Mouse (Mus musculus) myocyte (in vitro differentiated cells): ENCODE results near the gene Cog2. TPM values are rescaled to one million over a fixed set of nuclear protein-coding genes. Genes with fewer than 3 reads are reported as not detected.

Experiments
- H3K27me3 ChIP-seq: one replicate; pipeline ENCODE4 v1.6.1; 2011; ENCODE audit not compliant: control insufficient read depth, insufficient read depth, insufficient read length
- H3K36me3 ChIP-seq: one replicate; pipeline ENCODE4 v1.6.1; 2011; ENCODE audit not compliant: control insufficient read depth, insufficient read depth
- H3K4me2 ChIP-seq: one replicate; pipeline ENCODE4 v1.6.1; 2011; ENCODE audit warnings: low read depth, control low read depth
- H3K4me3 ChIP-seq: one replicate; pipeline ENCODE4 v1.5.1; 2011; ENCODE audit warnings: mild to moderate bottlenecking, control low read depth, moderate library complexity
- H3K79me2 ChIP-seq: one replicate; pipeline ENCODE4 v1.6.1; 2011; ENCODE audit not compliant: control insufficient read depth, insufficient read depth
- H3ac ChIP-seq: one replicate; pipeline ENCODE4 v1.6.1; 2011; ENCODE audit not compliant: control insufficient read depth, insufficient read length
- CEBPB ChIP-seq: IDR thresholded peaks from 2 replicates; pipeline ENCODE4 v1.6.1; 2011; ENCODE audit warnings: mild to moderate bottlenecking, moderate library complexity; ENCODE audit not compliant: poor library complexity, insufficient read depth, severe bottlenecking
- E2F4 ChIP-seq: IDR thresholded peaks from one replicate; pipeline ENCODE4 v1.6.1; 2011; ENCODE audit warnings: mild to moderate bottlenecking, control low read depth, moderate library complexity; ENCODE audit not compliant: insufficient read depth
- MAX ChIP-seq: IDR thresholded peaks from one replicate; pipeline ENCODE4 v1.6.1; 2011; ENCODE audit warnings: low read depth, mild to moderate bottlenecking, control low read depth
- MYOD1 ChIP-seq, 3 experiments: IDR thresholded peaks; one replicate each; pipeline ENCODE4 v1.6.1; 2011; ENCODE audit warnings: control low read depth in 2 of 3, low read depth in 2 of 3, mild to moderate bottlenecking in 2 of 3, moderate library complexity in 1 of 3; ENCODE audit not compliant: insufficient read length in 2 of 3, control insufficient read depth in 1 of 3
- MYOG ChIP-seq, 3 experiments: IDR thresholded peaks; one replicate each; pipeline ENCODE4 v1.6.1; 2011; ENCODE audit warnings: control low read depth in 2 of 3, low read depth in 2 of 3, mild to moderate bottlenecking in 2 of 3; ENCODE audit not compliant: insufficient read length in 2 of 3, control insufficient read depth in 1 of 3, insufficient read depth in 1 of 3
- POLR2A ChIP-seq: IDR thresholded peaks from one replicate; pipeline ENCODE4 v1.6.1; 2011; ENCODE audit warnings: low read depth, mild to moderate bottlenecking, control low read depth, moderate library complexity; ENCODE audit not compliant: insufficient read length
- POLR2AphosphoS2 ChIP-seq: IDR thresholded peaks from one replicate; pipeline ENCODE4 v1.6.1; 2011; ENCODE audit warnings: low read depth, control low read depth; ENCODE audit not compliant: insufficient read length
- REST ChIP-seq: IDR thresholded peaks from one replicate; pipeline ENCODE4 v1.6.1; 2011; ENCODE audit warnings: mild to moderate bottlenecking, control low read depth, moderate library complexity; ENCODE audit not compliant: insufficient read depth, insufficient read length
- SRF ChIP-seq: IDR thresholded peaks from one replicate; pipeline ENCODE4 v1.6.1; 2011; ENCODE audit warnings: low read depth; ENCODE audit not compliant: control insufficient read depth, insufficient read length
- TCF12 ChIP-seq: IDR thresholded peaks from one replicate; pipeline ENCODE4 v1.6.1; 2011; ENCODE audit warnings: mild to moderate bottlenecking, control low read depth; ENCODE audit not compliant: poor library complexity, insufficient read depth, severe bottlenecking
- TCF3 ChIP-seq: IDR thresholded peaks from one replicate; pipeline ENCODE4 v1.6.1; 2011; ENCODE audit warnings: low read depth, control low read depth; ENCODE audit not compliant: insufficient read length
- USF1 ChIP-seq: IDR thresholded peaks from one replicate; pipeline ENCODE4 v1.6.1; 2011; ENCODE audit warnings: low read depth, mild to moderate bottlenecking, control low read depth, moderate library complexity
- polyA plus RNA-seq: library from polyadenylated mRNA; unstranded; fragments of >200 nt; fragmentation: generic; extraction: Trizol; gene quantifications from one replicate; pipeline ENCODE4 v1.2.1, GENCODE M21; 2012; ENCODE audit warnings: missing spikeins

Cog2 gene
- polyA plus RNA-seq, 1 experiment: 26.3 TPM

DNA sequence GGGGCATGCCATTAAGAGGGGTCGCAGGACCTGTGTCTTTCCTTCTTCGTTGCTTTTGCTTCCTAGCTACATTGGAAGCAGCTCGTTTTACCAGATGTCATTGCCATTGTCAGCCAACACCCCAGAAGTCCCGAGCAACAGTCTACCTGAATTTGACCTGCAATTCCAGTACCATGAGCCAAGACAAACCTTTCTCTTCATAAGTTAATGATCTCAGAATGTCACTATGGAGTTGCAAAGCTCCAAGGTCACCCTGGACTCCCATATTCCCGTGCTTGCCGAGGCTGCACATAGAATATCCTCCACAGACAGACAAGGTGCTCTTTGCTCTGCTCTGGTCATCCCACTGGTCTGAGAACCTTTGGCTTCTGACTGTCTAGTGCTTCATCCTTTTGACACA is 46.6 kb downstream of the Cog2 start:
- no peak overlapping the region for H3K4me3 ChIP-seq
- H3K79me2 ChIP-seq: no peaks in the 10 kb centered on the region
- no peak overlapping the region for H3K4me2 ChIP-seq
- H3K27me3 ChIP-seq: peaks cover 53% of the 10 kb centered on the region
- no peaks in the 10 kb centered on the region for H3K36me3 ChIP-seq
- no peak overlapping the region for H3ac ChIP-seq
- no peak for TF ChIP-seq MYOG (IDR thresholded peaks at IDR 0.05; ENCODE audit: control insufficient read depth in 1 of 3, insufficient read depth in 1 of 3, insufficient read length in 2 of 3, low read depth in 2 of 3)
- TF ChIP-seq CEBPB: no peak
- no peak for TF ChIP-seq USF1
- TF ChIP-seq MAX: no peak
- TF ChIP-seq MYOD1 (IDR thresholded peaks at IDR 0.05; ENCODE audit: control insufficient read depth in 1 of 3, insufficient read length in 2 of 3, low read depth in 2 of 3): no peak
- TF ChIP-seq E2F4: no peak
- TF ChIP-seq SRF: no peak
- TF ChIP-seq POLR2A: no peak
- TF ChIP-seq POLR2AphosphoS2: no peak

DNA sequence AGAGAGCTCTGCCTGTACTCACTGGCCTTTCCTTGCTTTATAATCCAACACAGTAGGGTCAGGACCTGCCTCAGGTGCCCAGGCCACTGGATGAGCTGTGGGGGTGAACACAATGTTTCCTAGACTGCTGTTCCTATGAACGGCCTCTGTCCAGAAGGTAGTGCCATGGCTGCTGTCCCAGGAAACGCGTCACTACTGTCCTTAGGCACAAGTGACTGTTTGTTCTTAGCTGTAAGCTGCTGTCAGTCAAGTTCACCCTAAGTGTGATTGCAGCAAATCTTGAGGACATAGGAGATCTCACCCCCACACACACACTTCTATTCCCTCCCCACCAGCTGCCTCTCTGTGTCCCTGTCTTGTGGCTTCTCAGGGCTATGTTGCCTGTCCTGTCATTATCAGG is 47.0 kb downstream of the Cog2 start:
- Histone ChIP-seq H3K36me3 (no peaks in the 10 kb centered on the region), H3K27me3 (peaks cover 48% of the 10 kb centered on the region), H3K4me2 (no peak overlapping the region), H3K4me3 (no peak overlapping the region), H3K79me2 (no peaks in the 10 kb centered on the region), H3ac (no peak overlapping the region)
- TF ChIP-seq E2F4: no peak
- no peak for TF ChIP-seq CEBPB
- TF ChIP-seq TCF12: no peak
- TF ChIP-seq REST: no peak
- TF ChIP-seq POLR2A: no peak
- no peak for TF ChIP-seq MYOD1 (IDR thresholded peaks at IDR 0.05; ENCODE audit: control insufficient read depth in 1 of 3, insufficient read length in 2 of 3, low read depth in 2 of 3)
- no peak for TF ChIP-seq MYOG (IDR thresholded peaks at IDR 0.05; ENCODE audit: control insufficient read depth in 1 of 3, insufficient read depth in 1 of 3, insufficient read length in 2 of 3, low read depth in 2 of 3)
- no peak for TF ChIP-seq USF1
- TF ChIP-seq POLR2AphosphoS2: no peak
- TF ChIP-seq TCF3: no peak
- TF ChIP-seq SRF: no peak
- no peak for TF ChIP-seq MAX

DNA sequence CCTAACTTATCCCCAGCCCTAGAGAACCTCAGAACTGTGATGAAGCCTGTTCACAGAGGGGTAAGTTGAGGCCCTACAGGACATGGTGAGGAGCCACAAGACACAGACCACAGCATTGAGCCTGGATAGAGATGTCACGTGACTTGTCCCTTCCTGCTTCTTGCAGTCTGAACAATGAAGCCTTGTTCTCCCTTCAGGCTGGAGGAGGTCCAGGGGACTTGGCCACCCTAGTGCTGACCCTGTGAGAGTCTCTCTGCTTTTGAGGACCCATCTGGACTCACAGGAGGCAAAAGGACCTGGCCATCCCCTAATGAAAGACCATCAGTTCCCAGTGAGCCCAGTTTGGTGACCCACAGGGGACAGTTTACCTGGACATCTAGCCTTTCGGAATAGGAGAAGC is 48.5 kb downstream of the Cog2 start:
- H3K79me2 ChIP-seq: no peaks in the 10 kb centered on the region
- TF ChIP-seq TCF12 (no peak), USF1 (peak; percentile 32)
- H3ac ChIP-seq: no peak overlapping the region
- H3K4me2 ChIP-seq: no peak overlapping the region
- H3K36me3 ChIP-seq: no peaks in the 10 kb centered on the region
- no peak overlapping the region for H3K4me3 ChIP-seq
- peaks cover 34% of the 10 kb centered on the region for H3K27me3 ChIP-seq

DNA sequence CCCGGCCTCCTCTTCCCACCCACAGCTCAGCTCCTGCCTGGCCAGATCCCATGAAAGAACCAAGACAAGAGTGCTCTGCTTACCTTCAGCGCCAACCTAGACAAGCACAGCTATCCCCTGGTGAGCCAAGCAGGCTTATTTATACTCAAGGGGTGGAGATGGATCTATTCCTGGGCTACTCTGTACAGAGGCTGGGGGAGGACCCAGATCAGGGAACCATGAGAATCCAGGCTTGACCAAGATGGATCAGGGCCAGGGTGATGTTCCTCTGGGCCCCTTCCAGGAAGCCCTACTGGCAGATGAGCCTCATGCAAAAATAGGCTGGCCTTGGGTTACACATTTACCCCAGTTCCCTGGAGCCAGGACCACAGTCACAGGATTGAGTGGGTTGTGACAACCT is 49.0 kb downstream of the Cog2 start, which contains the start of gene Agt:
TSS of gene Agt (minus strand) at position 114 of the 400 bp plus-strand sequence.
- Histone ChIP-seq H3K4me2 (no peak within 1 kb of the TSS), H3ac (no peak within 1 kb of the TSS), H3K27me3 (peaks cover 31% of the 10 kb centered on the region), H3K79me2 (no peaks in the 10 kb centered on the region), H3K4me3 (no peak within 1 kb of the TSS), H3K36me3 (no peaks in the 10 kb centered on the region)
- TF ChIP-seq MAX (no peak), E2F4 (no peak), TCF12 (no peak), MYOD1 (IDR thresholded peaks at IDR 0.05; ENCODE audit: control insufficient read depth in 1 of 3, insufficient read length in 2 of 3, low read depth in 2 of 3) (no peak), CEBPB (no peak), USF1 (no peak), POLR2AphosphoS2 (no peak), REST (no peak), SRF (no peak), POLR2A (no peak), MYOG (IDR thresholded peaks at IDR 0.05; ENCODE audit: control insufficient read depth in 1 of 3, insufficient read depth in 1 of 3, insufficient read length in 2 of 3, low read depth in 2 of 3) (no peak), TCF3 (no peak)

DNA sequence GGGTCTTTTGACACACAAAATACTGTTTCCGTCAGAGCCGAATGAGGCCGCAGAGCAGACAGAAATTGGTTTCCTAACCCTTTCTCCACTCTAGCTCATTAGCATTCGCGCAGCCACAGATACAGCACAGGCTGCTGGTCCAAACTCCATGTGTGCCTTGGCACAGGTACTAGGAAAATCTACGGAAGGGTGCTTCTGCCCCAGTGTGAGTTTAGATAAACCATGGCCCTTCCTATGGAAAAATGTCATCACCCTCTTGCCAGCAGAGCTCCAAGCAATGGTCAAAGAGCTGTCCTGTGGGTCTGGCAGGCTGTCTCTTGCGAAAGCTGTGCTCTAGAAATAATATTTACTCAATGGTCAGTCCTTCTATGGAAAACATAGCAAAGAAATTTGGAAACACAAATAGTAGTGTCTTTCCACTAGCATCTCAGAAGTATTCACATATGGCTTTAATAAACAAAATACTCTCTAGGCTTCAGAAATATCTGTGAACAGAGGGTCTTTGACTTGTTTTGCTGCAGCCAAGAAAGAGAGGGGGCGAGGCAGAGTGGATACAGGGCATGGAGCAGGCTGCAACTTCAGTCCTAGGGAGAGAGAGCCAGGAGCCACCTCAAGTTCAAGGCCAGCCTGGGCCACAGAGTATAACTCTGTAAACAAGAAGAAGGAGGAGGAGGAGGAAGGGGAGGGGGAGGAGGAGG is 51.3 kb downstream of the Cog2 start:
- Histone ChIP-seq H3K79me2 (no peaks in the 10 kb centered on the region), H3ac (no peak overlapping the region)
- TF ChIP-seq USF1 (no peak), REST (no peak), MYOG (IDR thresholded peaks at IDR 0.05; ENCODE audit: control insufficient read depth in 1 of 3, insufficient read depth in 1 of 3, insufficient read length in 2 of 3, low read depth in 2 of 3) (no peak), TCF12 (no peak)

More for the DNA sequence above, 51.3 kb downstream of the Cog2 start:
- Histone ChIP-seq H3K27me3 (peaks cover 43% of the 10 kb centered on the region), H3K4me2 (no peak overlapping the region), H3K4me3 (no peak overlapping the region), H3K36me3 (no peaks in the 10 kb centered on the region)
